Comparison of ENCODE assay signal across 9 mouse cellular contexts in the genomic region with DNA sequence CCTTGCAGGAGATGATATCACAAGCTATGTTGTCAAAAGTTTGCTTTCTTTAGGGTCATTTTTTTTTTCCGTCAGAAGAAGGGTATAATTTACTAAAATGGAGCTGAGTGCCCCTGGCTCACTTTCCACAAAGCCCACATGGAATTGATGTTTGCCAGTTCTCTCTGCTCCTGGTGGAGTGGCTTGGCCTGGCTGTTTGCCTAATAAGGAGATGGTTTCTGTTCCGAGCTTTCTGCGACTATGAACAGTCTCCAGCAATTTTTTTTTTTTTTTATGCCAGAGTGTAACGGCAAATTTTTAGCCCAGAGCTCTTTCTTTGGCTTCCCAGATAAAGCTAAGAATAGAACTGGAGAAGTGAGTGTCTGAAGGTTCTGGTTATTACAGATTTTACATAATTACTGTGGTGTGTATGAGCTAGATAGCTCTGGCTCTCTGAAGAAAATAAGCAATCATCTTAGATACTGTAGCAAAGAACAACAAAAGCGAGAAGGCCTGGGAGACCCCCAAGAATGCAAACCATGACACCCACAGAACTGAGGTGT. TPM values are rescaled to one million over a fixed set of nuclear protein-coding genes. Genes with fewer than 3 reads are reported as not detected.
DNase-seq lines count a peak whose midpoint lies in the region; ATAC-seq lines count a peak whose summit lies in the region.
"Had no signal": no experiment of that assay in that cellular context is flagged by ENCODE, and none has a peak within 500 bp of the region (broad histone marks: within the 10 kb centered on the region; RNA-seq: fewer than 3 reads in every experiment).

No protein-coding gene starts in this region.

- H3K27me3 ChIP-seq in limb, embryonic 13.5 days, result no peaks in the 10 kb centered on the region
- H3K27me3 ChIP-seq in limb, embryonic 10.5 days (ENCODE audit: low read depth, poor library complexity, severe bottlenecking), result no peaks in the 10 kb centered on the region

- WGBS in limb, embryonic 13.5 days, result 49% methylated on average over 5 of the region's 5 CpGs
- 94% methylated on average over 5 of the region's 5 CpGs for WGBS in limb, embryonic 10.5 days

- H3K4me3 ChIP-seq in limb, embryonic 13.5 days, result no peak overlapping the region
- H3K4me3 ChIP-seq in limb, embryonic 10.5 days, result no peak overlapping the region
- H3K4me3 ChIP-seq: midbrain, embryonic 10.5 days had no signal

- intact Hi-C loops in heart, postnatal 10 days (cut with DNase I), result no loop called here

- H3K4me1 ChIP-seq in limb, embryonic 13.5 days, result no peaks in the 10 kb centered on the region; the same call in 1 of the 2 replicates
- H3K4me1 ChIP-seq in limb, embryonic 10.5 days, result no peaks in the 10 kb centered on the region

- DNase-seq in adrenal gland, postnatal 10 days, result peak; percentile 42
- DNase-seq in adrenal gland, adult 8-10 months, result no peak
- no peak for DNase-seq in limb, embryonic 10.5 days (ENCODE audit: low spot score)
- DNase-seq in heart, postnatal 10 days, result peak; percentile 15 to 30
- DNase-seq in right cerebral cortex, postnatal 4 days, result peak; percentile 35
- no peak for DNase-seq in retina, postnatal 1 day
- no peak for DNase-seq in thymus, postnatal 36 days

- no peaks in the 10 kb centered on the region for H3K9me3 ChIP-seq in limb, embryonic 13.5 days
- H3K9me3 ChIP-seq in limb, embryonic 10.5 days (replicated peaks), result no peaks in the 10 kb centered on the region
- H3K9me3 ChIP-seq: midbrain, embryonic 10.5 days had no signal

- ATAC-seq in limb, embryonic 13.5 days (ENCODE audit: low FRiP score, low read depth), result no peak

- no peak overlapping the region for H3K4me2 ChIP-seq in limb, embryonic 13.5 days (replicated peaks)

- peak overlapping the region; percentile 39; the same call in 1 of the 2 replicates for H3K27ac ChIP-seq in limb, embryonic 13.5 days
- H3K27ac ChIP-seq in limb, embryonic 10.5 days, result no peak overlapping the region
- H3K27ac ChIP-seq: midbrain, embryonic 10.5 days had no signal

- H3K36me3 ChIP-seq in limb, embryonic 13.5 days, result no peaks in the 10 kb centered on the region
- H3K36me3 ChIP-seq in limb, embryonic 10.5 days, result no peaks in the 10 kb centered on the region
- H3K36me3 ChIP-seq: midbrain, embryonic 10.5 days had no signal

- no peak overlapping the region for H3K9ac ChIP-seq in limb, embryonic 13.5 days

RNA-seq across cellular contexts. Expression of a gene that starts 12.1 kb away (rescaled TPM):
- 10 to 100 TPM; 13.2 to 16.2 TPM for total RNA-seq in adrenal gland, postnatal 10 days (2021)
- 10 to 100 TPM; 14.9 to 49.2 (median 28.9) TPM for total RNA-seq in adrenal gland, adult 8-10 months (2022)
- polyA plus RNA-seq in limb, embryonic 13.5 days (2015; fragmentation: Nextera tagmentation; extraction: Ambion mirVana), result 10.8 and 13.0 TPM in 2 replicates
- polyA plus RNA-seq in limb, embryonic 10.5 days (2016; fragmentation: Nextera tagmentation; extraction: Ambion mirVana), result 5.2 and 7.8 TPM in 2 replicates
- total RNA-seq in heart, postnatal 10 days (2021), result 1 to 10 TPM; 6.9 to 8.9 TPM

Comparison
In these comparisons a context has a peak if more than half of its experiments do, and no peak if none do; other contexts are left out.
1. DNase-seq: peak in adrenal gland, postnatal 10 days (single experiment), heart, postnatal 10 days (2 of 2) and right cerebral cortex, postnatal 4 days (single experiment); none in adrenal gland, adult 8-10 months (single experiment), limb, embryonic 10.5 days (single experiment), retina, postnatal 1 day (single experiment) and thymus, postnatal 36 days (0 of 2).